Mouse (Mus musculus) T-helper 1 cell (primary cell): ENCODE data around the gene Ttc13.

Experiments used
- in situ Hi-C: fragments of 300-600 bp; cut with MboI, MseI; formaldehyde crosslinking; loops from one replicate; pipeline ENCODE4 v1.15.1; 2025; ENCODE audit warnings: high pct_unique_total_duplicates

Ttc13 gene

GRCm38 (mm10) chr8:124658415-124658814 is 63.4 kb downstream of the Ttc13 start:
- in situ Hi-C loops: no loop called here

GRCm38 (mm10) chr8:124657961-124658360 is 63.8 kb downstream of the Ttc13 start:
- in situ Hi-C loops: no loop called here

- in situ Hi-C loops: no loop called here
Measured at GRCm38 (mm10) chr8:124653568-124654475, 68.0 kb downstream of the Ttc13 start.

GRCm38 (mm10) chr8:124652546-124652945 is 69.2 kb downstream of the Ttc13 start:
- in situ Hi-C loops: no loop called here

- in situ Hi-C loops: no loop called here
Measured at GRCm38 (mm10) chr8:124651776-124652175, 70.0 kb downstream of the Ttc13 start.

GRCm38 (mm10) chr8:124648311-124648710 is 73.5 kb downstream of the Ttc13 start:
- in situ Hi-C loops: loop anchor here (25.0 kb wide), 1 partner anchor 1414 kb away; no protein-coding TSS in a partner anchor

GRCm38 (mm10) chr8:124643540-124644339 is 78.0 kb downstream of the Ttc13 start:
- in situ Hi-C loops: loop anchor here (25.0 kb wide), 1 partner anchor 1419 kb away; no protein-coding TSS in a partner anchor

GRCm38 (mm10) chr8:124641599-124641998 is 80.2 kb downstream of the Ttc13 start:
- in situ Hi-C loops: loop anchor here (25.0 kb wide), 1 partner anchor 1421 kb away; no protein-coding TSS in a partner anchor

GRCm38 (mm10) chr8:124635247-124635502 is 86.6 kb downstream of the Ttc13 start:
- in situ Hi-C loops: loop anchor here (25.0 kb wide), 1 partner anchor 1427 kb away; no protein-coding TSS in a partner anchor

- in situ Hi-C loops: loop anchor here (25.0 kb wide), 1 partner anchor 1428 kb away; no protein-coding TSS in a partner anchor
Measured at GRCm38 (mm10) chr8:124634411-124635246, 87.2 kb downstream of the Ttc13 start.

GRCm38 (mm10) chr8:124633001-124633703 is 88.6 kb downstream of the Ttc13 start:
- in situ Hi-C loops: loop anchor here (25.0 kb wide), 1 partner anchor 1429 kb away; no protein-coding TSS in a partner anchor

- in situ Hi-C loops: loop anchor here (25.0 kb wide), 1 partner anchor 1430 kb away; no protein-coding TSS in a partner anchor
Measured at GRCm38 (mm10) chr8:124631966-124632365, 89.8 kb downstream of the Ttc13 start.

- in situ Hi-C loops: loop anchor here (25.0 kb wide), 1 partner anchor 1431 kb away; no protein-coding TSS in a partner anchor
Measured at GRCm38 (mm10) chr8:124630891-124631290, 90.9 kb downstream of the Ttc13 start.

GRCm38 (mm10) chr8:124630489-124630888 is 91.3 kb downstream of the Ttc13 start:
- in situ Hi-C loops: loop anchor here (25.0 kb wide), 1 partner anchor 1432 kb away; no protein-coding TSS in a partner anchor

GRCm38 (mm10) chr8:124626251-124626650 is 95.5 kb downstream of the Ttc13 start:
- in situ Hi-C loops: loop anchor here (25.0 kb wide), 1 partner anchor 1436 kb away; no protein-coding TSS in a partner anchor
